Mouse (Mus musculus): ENCODE results near the gene Rubcn.
A peak's percentile ranks its signal among the peaks of the same experiment; 100 is the strongest.
"Not testable (repeated sequence)": the region's sequence is repeated elsewhere in the genome, so short reads cannot be mapped to it uniquely, and the experiment has no call there.

The Rubcn gene

GRCm38 (mm10) chr16:32877343-32878156 is at the start of gene Rubcn, which contains the start of gene Fyttd1:
Gene Rubcn (minus strand): TSS chr16:32877766.
Gene Fyttd1 (plus strand): TSS chr16:32877500.
- DNase-seq (ENCODE audit: low read depth, low spot score): peak; percentile 99

- DNase-seq (ENCODE audit: low read depth, low spot score): no peak
Measured at GRCm38 (mm10) chr16:32927044-32927443, 49.5 kb upstream of the Rubcn start.

DNA sequence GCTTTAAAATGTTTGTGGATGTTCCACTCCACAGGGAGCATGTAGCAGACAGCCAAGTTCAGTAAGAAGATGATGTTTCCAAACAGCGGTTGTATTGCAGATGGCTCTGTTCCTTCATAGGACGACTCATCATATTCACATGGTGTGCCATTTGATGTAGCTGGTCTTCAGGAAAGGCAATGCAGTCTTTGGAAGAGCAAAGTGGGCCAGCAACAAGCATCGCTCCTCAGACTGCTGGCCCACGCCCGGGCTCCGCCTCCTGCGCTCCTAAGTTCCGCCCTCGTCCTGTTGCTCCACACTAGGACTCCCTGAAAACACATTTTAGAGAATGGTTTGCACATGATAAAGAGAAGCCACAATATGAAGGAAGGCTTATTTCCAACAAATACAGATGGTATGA is 49.1 kb upstream of the Rubcn start:
- DNase-seq (ENCODE audit: low read depth, low spot score): peak; percentile 33

- DNase-seq (ENCODE audit: low read depth, low spot score): no peak
Measured at GRCm38 (mm10) chr16:32915292-32916068, 37.9 kb upstream of the Rubcn start.

GRCm38 (mm10) chr16:32913937-32914881 is 36.6 kb upstream of the Rubcn start, which contains the start of gene Lrch3:
Gene Lrch3 (plus strand): TSS chr16:32914100.
- DNase-seq (ENCODE audit: low read depth, low spot score): peak; percentile 95

GRCm38 (mm10) chr16:32913212-32913611 is 35.6 kb upstream of the Rubcn start:
- DNase-seq (ENCODE audit: low read depth, low spot score): no peak

- no peak for DNase-seq (ENCODE audit: low read depth, low spot score)
Measured at GRCm38 (mm10) chr16:32906727-32907126, 29.2 kb upstream of the Rubcn start.

- peak; percentile 74 for DNase-seq (ENCODE audit: low read depth, low spot score)
Measured at GRCm38 (mm10) chr16:32906186-32906585, 28.6 kb upstream of the Rubcn start.

DNA sequence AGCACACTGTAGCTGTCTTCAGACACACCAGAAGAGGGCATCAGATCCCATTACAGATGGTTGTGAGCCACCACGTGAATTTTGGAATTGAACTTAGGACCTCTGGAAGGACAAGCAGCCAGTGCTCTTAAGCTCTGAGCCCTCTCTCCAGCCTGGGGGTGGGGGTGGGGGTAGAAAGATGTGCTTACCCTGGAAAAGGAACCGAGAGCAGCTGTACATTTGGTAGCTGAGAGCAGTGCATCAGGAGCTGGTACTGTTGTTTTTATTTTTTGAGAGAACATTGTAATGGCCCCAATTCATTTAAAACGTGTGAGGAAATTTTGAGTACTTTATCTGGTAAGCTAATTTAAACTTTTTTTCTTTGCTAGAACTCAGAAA is 24.5 kb upstream of the Rubcn start:
- DNase-seq (ENCODE audit: low read depth, low spot score): no peak

GRCm38 (mm10) chr16:32901360-32902050 is 23.9 kb upstream of the Rubcn start:
- DNase-seq (ENCODE audit: low read depth, low spot score): no peak

DNA sequence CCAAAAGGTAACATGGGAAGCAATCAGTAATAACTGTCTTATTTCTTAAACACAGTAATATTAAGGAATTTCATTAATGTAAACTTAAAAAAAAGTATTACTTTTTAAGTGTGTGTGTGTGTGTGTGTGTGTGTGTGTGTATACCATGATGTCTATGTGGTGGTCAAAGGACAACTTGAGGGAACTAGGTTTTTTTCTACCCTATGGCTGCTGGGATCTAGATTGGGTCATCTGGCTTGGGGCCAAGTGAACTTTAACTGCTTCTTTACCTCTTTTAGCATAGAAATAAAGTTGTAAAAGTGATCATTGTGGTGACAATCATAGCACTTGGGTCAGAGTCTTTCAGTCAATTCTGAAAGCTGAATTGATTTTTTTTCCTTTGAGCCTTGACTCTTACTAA is 18.6 kb upstream of the Rubcn start:
- no peak for DNase-seq (ENCODE audit: low read depth, low spot score)

- DNase-seq (ENCODE audit: low read depth, low spot score): no peak
Measured at GRCm38 (mm10) chr16:32889881-32890280, 12.3 kb upstream of the Rubcn start.

- peak; percentile 46 for DNase-seq (ENCODE audit: low read depth, low spot score)
Measured at GRCm38 (mm10) chr16:32887996-32888395, 10.4 kb upstream of the Rubcn start.

- DNase-seq (ENCODE audit: low read depth, low spot score): no peak
Measured at GRCm38 (mm10) chr16:32881538-32881937, 4.0 kb upstream of the Rubcn start.

GRCm38 (mm10) chr16:32878972-32879926 is 1.7 kb upstream of the Rubcn start:
- peak; percentile 14 for DNase-seq (ENCODE audit: low read depth, low spot score)

DNA sequence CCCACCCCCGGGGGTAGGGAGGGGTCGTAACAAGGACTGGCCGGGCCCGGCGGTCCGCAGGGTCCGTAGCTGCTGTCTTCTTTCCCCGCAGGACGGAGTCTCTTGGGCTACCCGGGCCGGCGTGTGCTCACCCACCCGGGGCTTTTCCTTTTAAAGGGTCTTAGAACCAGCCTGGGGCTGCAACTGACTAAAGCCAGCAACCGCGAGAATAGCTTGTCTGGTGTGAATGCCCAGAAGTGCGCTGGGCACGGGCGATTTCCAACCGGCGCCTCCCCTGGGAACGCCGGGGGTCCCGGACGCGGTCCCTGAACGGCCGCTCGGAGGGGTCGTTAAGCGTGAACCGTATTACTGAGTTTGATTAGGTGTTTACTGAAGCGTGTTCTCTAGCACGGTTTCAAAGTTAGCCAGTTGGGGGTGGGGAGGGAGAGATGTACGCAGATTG is 612 bp upstream of the Rubcn start:
- DNase-seq (ENCODE audit: low read depth, low spot score): peak; percentile 10

GRCm38 (mm10) chr16:32876831-32877230 is 735 bp downstream of the Rubcn start:
- DNase-seq (ENCODE audit: low read depth, low spot score): peak; percentile 12

DNA sequence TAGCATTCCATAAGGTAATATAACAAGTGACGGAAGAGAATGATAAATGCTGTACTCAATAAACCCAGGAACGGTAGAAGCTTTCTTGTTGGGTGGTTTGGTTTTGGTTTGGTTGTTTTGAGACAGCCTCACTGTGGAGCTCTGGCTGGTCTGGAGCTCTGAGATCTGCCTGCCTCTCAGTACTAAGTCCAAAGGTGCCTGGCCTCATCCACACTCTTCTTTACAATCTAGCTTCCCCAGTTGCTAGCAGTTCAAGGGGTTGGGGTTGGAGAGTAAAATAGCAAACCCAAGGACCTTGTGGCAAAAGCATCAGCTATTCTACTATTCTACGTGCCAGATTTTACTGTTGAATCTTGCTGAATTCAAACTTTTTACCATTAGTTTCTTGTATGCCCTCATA is 1.7 kb downstream of the Rubcn start:
- DNase-seq (ENCODE audit: low read depth, low spot score): no peak

GRCm38 (mm10) chr16:32875281-32875680 is 2.3 kb downstream of the Rubcn start:
- DNase-seq (ENCODE audit: low read depth, low spot score): not testable (repeated sequence)

GRCm38 (mm10) chr16:32873366-32873765 is 4.2 kb downstream of the Rubcn start:
- DNase-seq (ENCODE audit: low read depth, low spot score): no peak

All from brain, adult 2 months (tissue).